Mouse (Mus musculus) erythroblast, embryonic 14.5 days (primary cell): ENCODE measurements around the gene Plekhg5.

Experiments
- GATA1 ChIP-seq: IDR thresholded peaks from 2 replicates; pipeline ENCODE4 v1.6.1; 2012; ENCODE audit warnings: low read length, inconsistent platforms, mixed read lengths
- TAL1 ChIP-seq: IDR thresholded peaks from 3 replicates; pipeline ENCODE4 v1.6.1; 2012; ENCODE audit warnings: low read length, inconsistent platforms, mixed read lengths

DNA sequence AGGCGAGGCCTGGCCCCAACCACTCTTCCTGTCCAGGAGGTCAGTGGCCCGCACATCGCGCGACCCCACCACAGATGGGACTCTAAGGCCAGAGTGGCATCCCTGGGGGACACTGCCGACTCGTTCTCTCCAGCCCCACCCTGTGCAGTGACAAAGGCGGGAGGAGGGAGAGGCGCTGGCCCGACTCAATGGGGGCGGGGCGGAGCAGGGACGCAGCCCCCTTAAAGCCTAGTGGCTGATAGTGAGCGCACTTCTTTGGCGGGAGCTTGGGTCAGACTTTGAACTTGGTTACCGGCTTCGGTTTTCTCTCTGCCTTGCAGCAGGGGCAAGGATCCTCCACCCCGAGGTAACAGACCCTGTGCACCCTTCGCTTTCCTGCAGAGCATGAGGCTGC, 87.0 kb downstream of the Plekhg5 start:
- TF ChIP-seq GATA1: no peak
- no peak for TF ChIP-seq TAL1
